Mouse (Mus musculus): Measurements from ENCODE around the gene Cmc1.
"Not testable (repeated sequence)": the region's sequence is repeated elsewhere in the genome, so short reads cannot be mapped to it uniquely, and the experiment has no call there.

Cmc1 gene

GRCm38 (mm10) chr9:118149407-118150402 lies at the start of gene Cmc1:
Gene Cmc1 (minus strand): TSS chr9:118150177.
- peak; percentile 97 for DNase-seq

DNA sequence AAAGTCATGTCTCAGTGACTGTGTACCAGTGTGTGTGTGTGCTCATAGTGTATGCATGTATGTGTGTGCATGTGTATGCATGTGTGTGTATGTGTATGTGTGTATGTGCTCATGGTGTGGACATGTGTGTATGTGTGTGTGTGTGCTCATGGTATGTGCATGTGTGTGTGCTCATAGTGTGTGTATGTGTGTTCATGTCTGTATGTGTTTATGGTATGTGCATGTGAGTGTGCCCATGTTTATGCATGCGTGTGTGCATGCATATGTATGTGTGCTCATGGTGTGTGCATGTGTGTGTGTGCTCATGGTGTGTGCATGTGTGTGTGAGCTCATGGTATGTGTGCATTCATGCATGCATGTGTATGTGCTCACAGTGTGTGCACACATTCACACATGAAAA lies 48.6 kb upstream of the Cmc1 start:
- DNase-seq: no peak

- DNase-seq: no peak
Observed at GRCm38 (mm10) chr9:118196661-118197390, 46.8 kb upstream of the Cmc1 start.

DNA sequence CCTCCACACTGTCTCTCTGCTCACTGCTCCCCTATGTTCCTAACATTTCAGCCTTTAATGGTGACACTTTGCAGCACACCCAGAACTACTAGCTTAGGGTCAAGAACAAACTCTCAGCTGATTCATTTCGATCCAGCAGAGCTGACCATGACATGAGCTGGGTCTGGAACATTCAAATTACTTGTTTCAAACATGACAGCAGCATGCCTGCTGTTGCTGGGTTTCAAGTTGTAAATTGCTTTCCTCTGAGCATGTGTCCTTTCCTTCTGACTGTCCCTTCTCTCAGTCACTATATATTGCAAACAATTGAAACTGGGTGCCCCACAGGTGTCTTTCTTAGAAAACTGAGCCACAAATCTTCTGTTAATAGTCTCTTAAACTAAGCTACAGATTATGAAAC lies 43.3 kb upstream of the Cmc1 start:
- no peak for DNase-seq

GRCm38 (mm10) chr9:118191276-118191675 lies 41.3 kb upstream of the Cmc1 start:
- no peak for DNase-seq

DNA sequence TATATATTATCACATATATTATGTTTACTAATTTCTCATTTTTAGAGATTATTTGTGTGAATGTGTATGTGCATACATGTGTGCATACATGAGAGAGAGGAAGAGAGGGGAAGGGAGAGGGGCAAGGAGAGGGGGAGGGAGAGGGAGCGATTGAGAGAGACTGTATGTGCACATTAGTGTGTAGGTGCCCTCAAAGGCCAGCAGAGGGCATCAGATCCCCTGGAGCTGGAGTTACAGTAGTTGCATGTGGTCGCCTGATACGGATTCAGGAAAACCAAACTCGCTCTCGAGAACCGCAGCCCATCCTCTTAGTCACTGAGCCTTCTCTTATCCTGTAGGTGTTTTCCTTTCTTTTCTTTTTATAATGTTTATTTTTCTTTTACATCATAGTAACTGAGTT lies 38.4 kb upstream of the Cmc1 start:
- no peak for DNase-seq

GRCm38 (mm10) chr9:118187420-118187819 lies 37.4 kb upstream of the Cmc1 start:
- no peak for DNase-seq

DNA sequence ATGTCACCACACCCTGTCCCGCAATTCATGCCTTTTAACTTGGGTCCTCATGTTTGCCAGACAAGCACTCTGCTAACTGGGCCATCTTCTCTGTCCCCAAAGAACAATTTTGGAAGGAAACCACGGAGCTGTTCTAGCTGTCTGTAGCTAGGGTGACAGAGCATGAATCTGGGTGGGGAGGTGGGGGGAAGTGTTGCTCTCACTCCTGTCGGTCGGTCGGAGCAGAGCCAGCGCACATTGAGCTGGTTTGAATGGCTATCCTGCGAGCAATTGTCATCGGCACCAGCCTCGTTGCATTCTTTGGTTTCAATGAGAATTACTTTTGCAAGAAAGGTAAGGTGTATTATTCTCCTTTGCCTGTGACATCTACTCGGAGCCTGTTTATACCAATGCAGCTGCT lies 36.8 kb upstream of the Cmc1 start:
- no peak for DNase-seq

DNA sequence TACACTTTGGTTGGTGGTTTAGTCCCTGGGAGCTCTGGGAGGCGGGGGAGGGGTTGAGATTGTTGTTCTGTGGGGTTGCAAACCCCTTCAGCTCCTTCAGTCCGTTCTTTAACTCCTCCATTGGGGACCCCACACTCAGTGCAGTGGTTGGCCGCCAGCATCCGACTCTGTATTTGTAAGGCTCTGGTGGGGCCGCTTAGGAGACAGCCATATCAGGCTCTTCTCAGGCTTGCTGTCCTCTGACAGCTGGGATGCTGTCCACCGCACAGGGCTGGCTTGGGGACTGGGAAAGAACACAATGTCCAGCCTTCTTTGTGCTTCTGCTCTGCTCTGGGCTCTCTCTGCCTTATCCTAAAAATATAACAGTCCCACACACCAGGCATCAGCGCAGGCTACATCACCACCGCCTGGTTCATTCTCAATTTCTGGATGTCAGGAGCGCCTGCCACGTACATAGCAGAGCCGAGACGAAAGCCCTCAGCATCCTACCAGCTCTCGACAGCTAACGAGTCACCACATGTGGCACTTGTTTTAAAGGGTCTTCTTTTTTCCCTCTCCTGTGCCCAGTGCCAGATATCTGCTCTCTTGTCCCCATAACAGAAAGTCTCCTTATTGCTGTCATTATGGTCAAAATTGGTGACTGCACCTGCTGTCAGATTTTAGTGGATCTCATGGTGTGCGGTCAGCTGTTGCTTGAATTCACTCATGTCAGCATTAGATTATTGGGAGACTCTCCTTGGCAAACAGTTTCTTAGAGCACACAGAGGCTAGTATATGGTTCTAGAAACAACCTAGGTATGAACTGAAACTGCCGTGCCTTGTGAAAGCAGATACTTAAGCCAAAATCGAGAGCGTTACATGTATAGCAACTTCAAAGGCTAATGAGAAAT lies 29.4 kb upstream of the Cmc1 start:
- DNase-seq: no peak

DNA sequence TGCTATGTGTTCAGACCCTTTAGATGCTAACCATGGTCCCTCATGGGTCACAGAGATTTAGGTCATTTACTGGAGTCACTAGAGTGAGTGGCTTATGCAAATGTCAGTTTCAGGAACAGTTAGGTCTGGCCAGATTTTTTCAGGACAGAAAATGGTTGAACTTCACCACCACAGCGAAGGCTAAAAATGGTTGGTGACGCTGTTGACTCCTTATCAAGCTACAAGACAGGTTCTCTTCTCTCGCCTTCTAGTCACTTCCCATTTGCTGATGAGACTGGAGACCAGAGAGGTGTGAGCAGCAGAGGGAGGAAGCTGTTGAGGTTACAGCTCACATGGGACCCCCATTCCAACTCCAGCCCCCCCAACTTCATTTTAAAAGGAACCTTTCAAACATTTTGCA lies 26.7 kb upstream of the Cmc1 start:
- no peak for DNase-seq

GRCm38 (mm10) chr9:118175411-118175810 lies 25.4 kb upstream of the Cmc1 start:
- DNase-seq: no peak

- DNase-seq: no peak
Observed at GRCm38 (mm10) chr9:118173086-118173485, 23.1 kb upstream of the Cmc1 start.

DNA sequence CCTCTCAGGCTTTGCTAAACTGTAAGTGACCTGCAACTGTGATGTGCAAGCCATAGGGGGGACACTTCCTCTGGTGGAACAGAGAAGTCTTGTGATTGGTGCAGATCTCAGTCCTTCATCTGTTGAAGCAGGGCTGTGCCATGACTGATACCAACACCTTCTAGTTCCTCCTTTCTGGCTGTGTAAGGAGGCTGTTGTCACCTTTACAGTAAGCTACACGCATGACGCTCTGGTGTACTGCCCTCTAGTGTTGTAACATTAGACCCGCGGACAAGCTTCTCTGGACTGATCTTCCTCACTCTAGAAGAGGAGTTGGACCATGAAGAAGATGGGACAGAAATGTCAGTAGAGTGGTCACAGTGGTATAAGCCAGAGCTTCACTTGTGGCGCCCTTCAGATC lies 18.6 kb upstream of the Cmc1 start:
- DNase-seq: peak; percentile 20

GRCm38 (mm10) chr9:118167606-118168005 lies 17.6 kb upstream of the Cmc1 start:
- DNase-seq: no peak

GRCm38 (mm10) chr9:118161536-118161935 lies 11.6 kb upstream of the Cmc1 start:
- peak; percentile 6 for DNase-seq

GRCm38 (mm10) chr9:118159936-118160335 lies 10.0 kb upstream of the Cmc1 start:
- DNase-seq: no peak

DNA sequence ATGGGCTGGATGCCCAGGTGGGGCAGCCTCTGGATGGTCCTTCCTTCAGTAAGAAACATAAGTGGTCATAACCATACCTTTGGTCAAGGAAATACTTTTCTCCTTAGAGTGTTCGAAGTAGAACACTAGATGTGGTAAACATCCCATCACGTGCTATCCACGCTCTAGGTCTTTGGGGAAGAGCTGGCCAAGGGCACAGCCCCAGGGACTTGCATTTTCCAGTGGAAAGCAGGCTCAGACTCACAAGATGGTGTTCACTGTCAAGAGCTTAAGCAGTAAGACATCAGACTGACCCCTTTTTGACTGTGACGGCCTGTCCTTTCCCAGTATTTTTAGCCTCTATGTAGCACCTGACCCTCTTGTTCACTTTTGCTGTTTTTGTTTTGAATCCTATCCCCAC lies 8.2 kb upstream of the Cmc1 start:
- DNase-seq: no peak

DNA sequence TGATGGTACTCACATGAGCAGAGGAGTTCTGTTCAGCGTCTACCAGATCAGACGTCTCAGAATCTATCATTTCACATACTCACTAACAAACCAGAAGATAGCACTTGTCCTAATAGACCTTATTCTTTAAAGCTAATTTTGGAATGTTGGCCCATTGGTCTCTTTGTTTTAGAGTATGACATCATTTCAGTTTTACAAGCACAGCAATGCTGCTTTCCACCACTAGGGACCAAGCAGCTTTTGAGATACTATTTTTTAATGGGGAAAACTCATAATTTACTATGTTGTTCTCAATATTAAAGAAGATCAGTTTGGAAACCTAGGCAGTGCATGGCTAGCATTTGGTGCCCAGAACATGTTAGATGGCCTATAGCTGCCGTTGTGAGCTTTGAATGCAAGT lies 7.3 kb upstream of the Cmc1 start:
- DNase-seq: no peak

GRCm38 (mm10) chr9:118154666-118155065 lies 4.7 kb upstream of the Cmc1 start:
- no peak for DNase-seq

DNA sequence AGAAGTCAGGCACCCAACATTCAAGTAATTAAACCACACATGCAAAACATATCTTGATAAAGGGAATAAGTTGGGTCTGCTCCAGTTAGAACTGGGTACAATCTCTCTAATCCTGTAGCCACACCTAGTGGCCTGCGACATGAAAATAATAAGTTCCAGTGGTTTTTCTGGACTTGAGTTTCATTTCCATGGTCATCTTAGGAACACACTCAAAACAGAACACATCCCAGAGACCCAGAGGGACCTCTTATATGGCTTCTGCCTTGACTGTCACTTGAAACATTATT lies 1.2 kb upstream of the Cmc1 start:
- no peak for DNase-seq

DNA sequence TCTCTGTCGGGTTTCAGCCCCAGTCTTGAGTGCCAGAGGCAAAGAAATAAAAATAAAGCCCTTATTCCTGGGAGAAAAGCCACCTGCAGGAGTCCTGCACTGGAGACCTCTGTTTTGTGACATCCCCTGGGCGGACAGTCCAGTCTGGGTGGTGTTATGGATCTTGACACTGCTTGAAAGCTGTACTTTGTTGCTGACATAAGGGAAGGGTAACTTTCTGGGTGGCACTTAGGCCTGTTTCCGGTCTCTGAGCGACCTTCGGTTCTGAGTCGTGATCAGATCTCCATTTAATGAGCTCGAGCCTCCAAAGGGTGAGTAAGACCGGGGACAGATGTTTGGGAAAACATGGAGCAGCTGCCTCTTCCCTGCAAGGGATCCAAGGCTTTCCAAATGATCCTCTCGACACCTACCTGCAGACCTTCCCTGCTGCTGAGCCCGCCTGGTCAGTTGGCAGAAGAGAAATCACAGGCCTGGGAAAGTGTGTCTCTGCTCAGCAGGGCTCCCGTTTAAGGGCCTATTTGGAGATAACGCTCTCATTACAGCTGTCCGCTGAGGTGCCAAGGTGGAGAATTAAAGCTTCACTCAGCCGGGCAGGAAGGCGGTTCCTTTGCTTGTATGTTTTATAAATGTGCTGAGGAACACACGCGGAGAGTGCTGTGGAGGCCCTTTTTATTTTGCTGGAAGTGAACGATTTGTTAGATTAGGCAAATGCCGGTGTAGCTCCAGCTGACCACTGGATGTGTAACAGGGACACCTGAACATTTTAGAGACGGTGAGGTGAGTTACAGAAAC lies 648 bp upstream of the Cmc1 start:
- peak; percentile 2 for DNase-seq

DNA sequence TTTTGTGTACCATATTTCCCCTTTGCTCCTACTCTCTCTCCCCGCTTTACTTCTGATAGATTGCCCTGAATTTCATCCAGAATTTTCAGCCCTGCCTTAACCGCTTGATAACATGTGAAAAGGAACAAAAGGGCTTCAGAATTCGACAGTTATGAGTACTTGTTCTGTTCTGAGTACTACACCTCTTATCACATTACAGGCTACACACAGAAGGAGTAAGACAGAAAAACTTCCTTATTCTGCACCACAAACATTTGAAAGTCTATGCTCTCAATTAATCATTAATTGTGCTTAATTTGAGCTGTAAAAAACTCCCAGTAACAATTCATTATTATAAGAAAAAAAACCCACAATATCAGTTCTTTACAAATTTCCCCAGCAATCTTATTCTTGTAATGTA lies 9.6 kb downstream of the Cmc1 start:
- DNase-seq: not testable (repeated sequence)

DNA sequence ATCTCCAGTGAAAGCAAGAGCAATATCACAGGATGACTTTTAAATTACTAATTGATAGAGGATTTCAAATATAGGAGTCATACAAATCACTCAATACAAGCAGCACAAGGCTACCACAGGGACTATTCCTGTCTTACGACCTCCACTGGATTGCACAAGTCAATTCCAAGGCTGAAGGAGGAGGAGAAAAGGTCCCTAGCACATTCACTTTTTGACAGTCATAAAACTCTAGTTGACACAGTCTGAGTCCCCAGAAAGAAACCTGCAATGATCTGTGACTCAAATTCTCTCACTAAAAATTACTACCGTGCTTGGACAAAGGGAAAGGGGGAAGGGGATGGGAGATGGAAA lies 39.6 kb downstream of the Cmc1 start:
- DNase-seq: no peak
